Mouse (Mus musculus) adrenal gland, adult 18-20 months (tissue): ENCODE data around the gene Dscam. TPM values are rescaled to one million over a fixed set of nuclear protein-coding genes. Genes with fewer than 3 reads are reported as not detected.

Experiments
- DNase-seq, 2 experiments: peaks; one replicate each; pipeline ENCODE4 v3.0.0; 2021 to 2022; ENCODE audit warnings: low spot score in 2 of 2
- total RNA-seq, 2 experiments: library from RNA; stranded (reverse); gene quantifications; 1 replicate in 1 of 2; 2 replicates in 1 of 2; pipeline ENCODE4 v1.2.3; 2021

Dscam gene
- total RNA-seq, 2 experiments from 2014 or later = 0.03 to 0.10 TPM

- no peak for DNase-seq
These were observed 224.9 kb downstream of the Dscam start for GRCm38 (mm10) chr16:96945468-96946302.

GRCm38 (mm10) chr16:96943648-96944047, 226.9 kb downstream of the Dscam start:
- no peak for DNase-seq

GRCm38 (mm10) chr16:96934795-96935194, 235.8 kb downstream of the Dscam start:
- no peak for DNase-seq

- no peak for DNase-seq
These were observed 238.3 kb downstream of the Dscam start for GRCm38 (mm10) chr16:96932211-96932610.

GRCm38 (mm10) chr16:96931771-96932170, 238.8 kb downstream of the Dscam start:
- DNase-seq = no peak

- no peak for DNase-seq
These were observed 242.5 kb downstream of the Dscam start for GRCm38 (mm10) chr16:96928011-96928410.

GRCm38 (mm10) chr16:96927408-96927807, 243.1 kb downstream of the Dscam start:
- DNase-seq = no peak

- DNase-seq = no peak
These were observed 243.6 kb downstream of the Dscam start for GRCm38 (mm10) chr16:96926977-96927376.

GRCm38 (mm10) chr16:96923941-96924340, 246.6 kb downstream of the Dscam start:
- DNase-seq = no peak

- DNase-seq = no peak
These were observed 256.1 kb downstream of the Dscam start for GRCm38 (mm10) chr16:96914495-96914894.

- no peak for DNase-seq
These were observed 257.7 kb downstream of the Dscam start for GRCm38 (mm10) chr16:96912836-96913235.

- no peak for DNase-seq
These were observed 258.4 kb downstream of the Dscam start for GRCm38 (mm10) chr16:96912103-96912502.

- DNase-seq = no peak
These were observed 260.0 kb downstream of the Dscam start for GRCm38 (mm10) chr16:96910405-96911164.

- DNase-seq = no peak
These were observed 262.7 kb downstream of the Dscam start for GRCm38 (mm10) chr16:96907818-96908217.

- DNase-seq = no peak
These were observed 263.5 kb downstream of the Dscam start for GRCm38 (mm10) chr16:96907081-96907480.

GRCm38 (mm10) chr16:96906630-96907029, 263.9 kb downstream of the Dscam start:
- no peak for DNase-seq

GRCm38 (mm10) chr16:96904761-96905160, 265.8 kb downstream of the Dscam start:
- no peak for DNase-seq

- DNase-seq = no peak
These were observed 266.2 kb downstream of the Dscam start for GRCm38 (mm10) chr16:96904359-96904758.

GRCm38 (mm10) chr16:96902596-96902995, 268.0 kb downstream of the Dscam start:
- no peak for DNase-seq

- no peak for DNase-seq
These were observed 269.1 kb downstream of the Dscam start for GRCm38 (mm10) chr16:96901234-96902014.

- no peak for DNase-seq
These were observed 271.2 kb downstream of the Dscam start for GRCm38 (mm10) chr16:96899329-96899728.
